Mouse (Mus musculus): ENCODE results near the gene Sgk1.
"Not testable (repeated sequence)": the region's sequence is repeated elsewhere in the genome, so short reads cannot be mapped to it uniquely, and the experiment has no call there.

The Sgk1 gene

DNA sequence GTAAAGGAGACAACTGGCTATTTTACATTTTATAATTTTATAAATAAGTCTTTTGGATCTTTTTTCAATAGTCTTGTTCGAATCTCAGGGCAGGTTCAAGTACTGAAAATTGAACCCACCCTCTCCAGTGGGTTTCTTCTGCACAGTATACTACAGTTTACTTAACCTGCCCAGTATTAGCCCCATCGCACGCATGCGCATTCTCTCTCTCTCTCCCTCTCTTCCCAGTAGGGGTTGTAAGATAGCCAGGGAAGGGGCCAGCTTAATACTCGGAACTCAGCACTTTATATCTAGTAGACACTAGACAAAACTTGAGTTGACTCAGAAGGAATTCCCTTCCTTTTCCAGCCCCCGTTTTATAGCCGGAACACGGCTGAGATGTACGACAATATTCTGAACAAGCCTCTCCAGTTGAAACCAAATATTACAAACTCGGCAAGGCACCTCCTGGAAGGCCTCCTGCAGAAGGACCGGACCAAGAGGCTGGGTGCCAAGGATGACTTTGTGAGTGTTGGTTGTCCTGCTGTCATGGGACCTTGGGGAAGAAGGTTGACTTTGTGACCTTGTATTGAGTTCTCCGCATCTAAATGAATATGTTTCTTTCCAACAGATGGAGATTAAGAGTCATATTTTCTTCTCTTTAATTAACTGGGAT lies 115.7 kb downstream of the Sgk1 start:
- no peak for DNase-seq (ENCODE audit: extremely low spot score, low read depth, low spot score)

DNA sequence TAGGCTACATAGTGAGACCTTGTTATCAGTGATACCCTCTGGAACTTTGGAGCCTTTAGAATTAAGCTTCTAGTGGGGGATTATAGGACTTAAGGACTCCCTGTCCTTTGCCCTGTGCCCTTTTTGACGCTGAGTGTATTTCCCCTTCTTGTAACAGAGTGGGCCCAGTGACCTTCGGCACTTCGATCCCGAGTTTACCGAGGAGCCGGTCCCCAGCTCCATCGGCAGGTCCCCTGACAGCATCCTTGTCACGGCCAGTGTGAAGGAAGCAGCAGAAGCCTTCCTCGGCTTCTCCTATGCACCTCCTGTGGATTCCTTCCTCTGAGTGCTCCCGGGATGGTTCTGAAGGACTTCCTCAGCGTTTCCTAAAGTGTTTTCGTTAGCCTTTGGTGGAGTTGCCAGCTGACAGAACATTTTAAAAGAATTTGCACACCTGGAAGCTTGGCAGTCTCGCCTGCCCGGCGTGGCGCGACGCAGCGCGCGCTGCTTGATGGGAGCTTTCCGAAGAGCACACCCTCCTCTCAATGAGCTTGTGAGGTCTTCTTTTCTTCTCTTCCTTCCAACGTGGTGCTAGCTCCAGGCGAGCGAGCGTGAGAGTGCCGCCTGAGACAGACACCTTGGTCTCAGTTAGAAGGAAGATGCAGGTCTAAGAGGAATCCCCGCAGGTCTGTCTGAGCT lies 116.7 kb downstream of the Sgk1 start:
- DNase-seq (ENCODE audit: extremely low spot score, low read depth, low spot score) = no peak

DNA sequence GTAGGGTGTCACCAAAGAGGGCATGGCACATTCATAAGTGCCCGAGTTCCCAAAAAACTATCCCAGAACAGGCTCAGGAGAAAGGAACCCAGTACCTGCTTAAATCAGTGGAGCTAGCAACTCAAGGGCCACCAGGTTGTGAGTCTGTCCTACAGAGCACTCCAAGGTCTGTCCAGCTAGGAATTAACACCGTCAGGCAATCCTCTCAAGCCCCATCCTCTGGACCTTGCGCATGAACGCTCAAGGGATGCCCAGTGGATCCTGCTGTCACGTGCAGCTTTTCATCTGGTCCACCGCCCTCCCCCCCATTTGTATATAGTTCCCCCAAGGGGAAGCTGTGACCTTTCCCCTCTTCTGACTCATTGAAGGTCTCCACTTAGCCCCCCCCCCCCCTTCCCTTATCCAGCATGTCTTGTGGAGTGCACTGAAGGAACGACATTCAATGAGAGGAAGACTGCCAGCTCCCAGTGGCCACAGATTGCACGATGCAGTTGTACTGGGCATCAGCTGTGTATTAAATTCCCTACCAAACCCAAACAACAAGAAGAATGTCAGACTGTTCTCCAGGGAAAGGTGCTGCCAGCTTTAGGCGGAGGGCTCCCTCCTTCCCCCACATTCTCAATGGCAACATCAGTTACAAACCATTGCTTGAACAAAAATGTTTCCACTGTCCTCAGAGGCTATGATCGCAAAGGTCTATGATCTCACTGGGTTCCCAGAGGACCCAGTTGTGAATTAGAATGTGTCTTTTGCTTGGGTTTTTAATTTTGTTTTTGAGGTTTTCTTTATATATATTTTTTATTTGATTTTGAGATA lies 118.7 kb downstream of the Sgk1 start:
- no peak for DNase-seq (ENCODE audit: extremely low spot score, low read depth, low spot score)

DNA sequence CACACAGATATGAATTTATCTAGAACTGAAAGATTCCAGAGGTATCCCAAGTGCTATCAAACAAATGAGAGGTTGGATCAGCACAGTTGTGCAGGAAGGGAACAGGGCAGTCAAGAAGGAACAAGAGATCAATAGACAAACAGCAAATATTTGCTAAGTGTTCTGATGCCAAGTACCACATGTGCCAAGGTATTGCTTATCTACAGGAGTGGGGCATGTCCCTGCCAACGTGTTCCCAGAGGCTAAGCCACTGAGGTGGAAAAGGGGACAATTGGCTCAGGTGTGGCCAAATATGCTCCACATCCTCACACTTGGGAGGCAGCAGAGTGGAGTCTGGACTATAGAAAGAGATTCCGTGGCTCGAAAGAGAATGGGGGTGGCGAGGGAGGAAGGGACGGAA lies 119.6 kb downstream of the Sgk1 start:
- DNase-seq (ENCODE audit: extremely low spot score, low read depth, low spot score) = no peak

DNA sequence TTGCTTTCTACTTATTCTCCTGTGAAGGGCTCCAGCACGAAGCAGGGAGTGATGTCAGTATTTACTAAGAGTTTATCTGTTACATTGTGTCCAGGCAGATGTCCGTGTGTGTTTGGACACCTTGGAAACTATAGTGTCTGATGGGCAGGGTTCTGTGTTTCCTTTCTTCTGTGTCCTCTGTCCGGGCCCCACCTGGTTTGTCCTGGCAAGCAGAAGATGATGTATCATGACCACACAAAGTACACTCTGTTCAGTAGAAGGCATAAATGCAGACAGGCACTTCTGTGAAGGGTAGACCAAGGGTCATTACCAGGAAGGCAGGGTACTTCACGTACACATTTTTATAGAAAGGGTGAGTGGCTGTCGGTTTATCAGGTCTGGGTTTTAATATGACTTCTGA lies 122.8 kb downstream of the Sgk1 start:
- no peak for DNase-seq (ENCODE audit: extremely low spot score, low read depth, low spot score)

DNA sequence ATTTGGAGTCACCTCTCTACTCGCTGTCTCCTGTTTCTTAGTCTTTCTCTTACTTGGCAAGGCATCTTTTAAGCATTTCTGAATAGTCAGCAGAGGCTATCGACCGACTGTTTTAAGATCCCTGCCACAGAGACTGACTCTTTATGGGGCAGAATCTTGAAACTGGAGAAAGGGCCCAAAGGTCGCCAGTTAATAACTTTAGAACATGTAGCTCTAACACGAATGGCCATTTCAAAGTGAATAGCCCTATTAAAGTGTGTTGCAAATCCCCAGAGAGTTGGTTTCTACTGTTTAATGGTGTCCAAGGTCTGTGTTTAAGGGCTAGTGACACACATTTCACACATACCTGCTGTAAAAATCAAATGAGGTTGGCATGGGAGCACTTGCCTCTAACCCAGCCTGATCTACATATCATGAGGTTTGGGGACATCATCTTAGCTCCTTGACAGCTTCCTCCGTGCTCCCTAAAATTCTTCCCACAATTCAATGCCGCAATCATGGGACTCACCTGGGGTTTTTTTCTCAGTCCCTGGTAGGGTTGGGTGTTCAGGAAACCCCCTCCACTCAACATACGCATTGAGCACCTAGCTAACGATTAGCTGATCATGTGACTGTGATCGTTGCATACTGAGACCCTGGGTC lies 125.3 kb downstream of the Sgk1 start:
- DNase-seq (ENCODE audit: extremely low spot score, low read depth, low spot score) = no peak

DNA sequence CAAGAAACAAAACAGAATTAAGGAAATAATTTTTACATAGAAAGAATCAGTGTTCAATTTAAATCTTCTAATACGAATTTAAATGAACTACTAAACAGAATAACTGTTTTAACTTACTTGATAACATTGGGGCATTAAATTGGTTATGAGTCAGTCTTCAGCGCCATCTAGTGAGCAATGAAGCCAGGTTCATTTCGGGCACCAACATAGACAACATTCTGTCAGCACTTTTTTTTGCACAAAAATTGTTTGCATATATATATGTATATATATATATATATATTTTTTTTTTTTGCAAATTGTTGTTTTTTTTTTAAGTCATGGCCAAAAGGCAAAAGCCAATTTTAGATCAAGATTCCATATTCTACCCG lies 125.8 kb downstream of the Sgk1 start:
- no peak for DNase-seq (ENCODE audit: extremely low spot score, low read depth, low spot score)

DNA sequence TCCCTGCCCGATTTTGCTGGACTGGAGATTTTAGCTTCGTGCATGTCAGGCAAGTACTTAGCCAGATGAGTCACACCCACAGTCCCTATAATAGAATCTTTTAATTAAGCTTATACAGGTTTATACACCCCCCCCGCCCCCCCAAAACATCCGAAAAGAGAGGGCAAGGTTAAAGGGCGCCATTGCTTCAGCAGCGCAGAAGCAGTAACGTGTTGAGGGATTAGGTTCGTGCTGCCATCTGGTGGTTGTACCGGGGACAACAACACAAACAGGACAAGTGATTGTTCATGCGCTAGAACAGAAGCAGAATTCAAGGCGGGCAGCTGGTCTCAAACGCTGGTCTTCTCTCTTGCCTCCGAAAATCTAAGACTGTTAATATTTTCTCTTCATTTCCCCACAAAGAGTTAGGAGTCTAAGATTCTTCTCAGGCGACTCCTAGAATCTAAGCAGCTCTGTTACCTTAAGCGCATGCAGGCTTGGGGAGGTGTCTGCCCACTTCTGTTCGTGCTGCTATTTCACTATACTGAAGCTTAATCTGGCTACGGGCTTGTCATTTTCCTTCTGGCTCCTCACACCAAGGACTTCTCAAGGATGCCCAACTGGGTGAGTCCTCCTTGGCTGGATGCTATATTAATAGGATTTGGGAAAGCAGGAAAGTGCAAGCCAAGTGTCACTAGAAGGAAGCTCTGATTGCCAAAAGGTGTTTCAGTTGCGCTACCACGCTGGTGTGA lies 128.3 kb downstream of the Sgk1 start:
- DNase-seq (ENCODE audit: extremely low spot score, low read depth, low spot score) = no peak

DNA sequence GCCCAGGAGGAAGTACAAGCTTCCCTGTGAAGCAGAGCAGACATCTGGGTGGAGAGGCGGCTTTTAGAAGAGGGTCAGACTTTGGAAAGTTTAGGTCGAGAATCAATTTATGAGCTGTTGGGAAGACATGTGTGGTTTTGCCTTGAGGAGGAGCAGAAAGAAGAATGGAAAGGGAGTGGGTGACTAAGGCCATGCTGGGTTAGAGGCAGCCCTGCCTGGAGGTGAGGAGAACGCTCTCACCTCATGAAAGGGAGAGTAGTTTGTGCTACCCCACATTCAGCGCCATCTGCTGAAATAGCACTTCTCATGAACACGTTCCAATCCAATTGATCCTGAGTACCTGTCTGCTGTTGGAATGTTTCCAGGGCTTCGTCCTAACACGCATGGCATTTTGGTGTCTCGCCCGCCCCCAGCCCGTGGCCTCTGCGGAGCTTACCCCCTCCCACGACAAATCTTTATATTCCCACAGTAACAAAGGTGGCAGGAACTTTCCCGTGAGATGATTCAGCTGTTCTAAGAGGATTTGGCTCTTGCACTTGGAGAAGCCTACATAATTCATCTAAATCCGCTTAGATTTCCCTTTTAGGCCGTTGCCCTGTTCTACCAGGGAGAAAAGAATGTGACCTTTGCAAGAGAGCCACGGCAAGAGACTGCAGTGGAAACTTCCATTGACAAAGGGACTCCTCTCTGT lies 135.6 kb downstream of the Sgk1 start:
- no peak for DNase-seq (ENCODE audit: extremely low spot score, low read depth, low spot score)

DNA sequence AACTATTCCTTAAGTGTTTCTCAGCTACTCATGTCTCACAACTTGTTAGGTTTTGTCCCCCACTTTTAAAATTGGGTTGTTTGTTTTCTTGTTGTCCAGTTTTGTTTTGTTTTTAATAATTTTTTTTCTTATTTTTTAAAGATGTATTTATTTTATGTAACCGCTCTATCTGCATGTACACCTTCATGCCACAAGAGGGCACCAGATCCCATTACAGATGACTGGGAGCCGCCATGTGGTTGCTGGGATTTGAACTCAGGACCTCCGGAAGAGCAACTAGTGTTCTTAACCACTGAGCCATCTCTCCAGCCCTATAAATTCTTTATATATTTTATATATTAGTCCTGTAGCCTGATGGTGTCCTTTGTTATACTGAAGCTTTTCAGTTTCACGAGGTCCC lies 136.6 kb downstream of the Sgk1 start:
- no peak for DNase-seq (ENCODE audit: extremely low spot score, low read depth, low spot score)

DNA sequence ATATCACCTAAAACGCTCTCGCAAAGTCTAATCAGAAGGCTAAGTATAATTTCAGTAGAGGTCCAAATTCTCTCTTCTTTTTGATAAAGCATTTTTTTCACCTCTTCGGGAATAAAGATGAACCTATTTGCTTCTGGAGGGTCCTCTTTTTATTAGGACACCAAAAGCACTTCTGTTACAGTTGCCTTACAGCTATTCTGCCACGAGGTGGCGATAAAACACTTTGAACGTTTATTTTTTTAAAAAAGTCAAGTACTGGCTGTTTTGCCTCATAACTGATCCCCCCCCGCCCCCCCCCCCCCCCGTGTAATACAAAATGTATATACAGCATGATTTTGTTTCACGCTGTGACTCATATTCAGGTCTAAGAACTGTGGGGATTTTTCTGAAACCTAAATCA lies 152.3 kb downstream of the Sgk1 start:
- no peak for DNase-seq (ENCODE audit: extremely low spot score, low read depth, low spot score)

DNA sequence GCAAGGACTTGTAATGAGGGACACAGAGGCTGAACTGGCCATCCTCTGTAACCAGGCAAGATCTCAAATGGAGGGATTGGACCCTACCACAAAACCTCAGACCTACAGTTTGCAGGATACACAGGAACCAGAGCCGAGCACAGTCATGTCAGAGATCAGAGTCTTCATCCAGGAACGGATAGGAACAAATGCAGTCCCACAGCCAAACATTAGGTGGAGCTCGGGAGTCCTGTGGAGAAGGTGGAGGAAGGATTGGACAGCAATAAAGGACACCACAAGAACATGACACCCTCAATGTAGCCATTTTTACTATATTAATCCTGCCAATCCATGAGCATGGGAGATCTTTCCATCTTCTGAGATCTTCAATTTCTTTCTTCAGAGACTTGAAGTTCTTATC lies 154.3 kb downstream of the Sgk1 start:
- DNase-seq (ENCODE audit: extremely low spot score, low read depth, low spot score) = not testable (repeated sequence)
